Mouse (Mus musculus) limb, embryonic 11.5 days (tissue): Measurements from ENCODE around the gene Ppp5c. TPM values are rescaled to one million over a fixed set of nuclear protein-coding genes. Genes with fewer than 3 reads are reported as not detected.

Experiments
- ATAC-seq: fragments of 200-750 bp; cut with Nextera tagmentation; 2 replicates; pipeline ENCODE4 v1.8.0; 2017; ENCODE audit warnings: low read depth; ENCODE audit not compliant: insufficient number of reproducible peaks, low FRiP score, low TSS enrichment
- DNase-seq: peaks from one replicate; pipeline ENCODE4 v3.0.0-alpha.2; 2015; ENCODE audit warnings: low spot score
- H3K27ac ChIP-seq: fragments of 300-500 bp; sonication (generic); replicated peaks from 2 replicates; pipeline ENCODE4 v1.5.1; 2014; ENCODE audit warnings: low read depth, mild to moderate bottlenecking, low read length
- H3K27me3 ChIP-seq: fragments of 300-500 bp; sonication (generic); 2 replicates; pipeline ENCODE4 v1.6.1; 2014; ENCODE audit warnings: mild to moderate bottlenecking, low read length, mixed read lengths; ENCODE audit not compliant: control insufficient read depth, insufficient read depth
- H3K36me3 ChIP-seq: fragments of 300-500 bp; sonication (generic); 2 replicates; pipeline ENCODE4 v1.6.1; 2014; ENCODE audit warnings: mild to moderate bottlenecking, low read length, moderate library complexity, mixed read lengths; ENCODE audit not compliant: control insufficient read depth, insufficient read depth
- H3K4me1 ChIP-seq: fragments of 300-500 bp; sonication (generic); 2 replicates; pipeline ENCODE4 v1.6.1; 2014; ENCODE audit warnings: low read length, mixed read lengths; ENCODE audit not compliant: control insufficient read depth, insufficient read depth
- H3K4me2 ChIP-seq: fragments of 300-500 bp; sonication (generic); 2 replicates; pipeline ENCODE4 v1.6.1; 2014; ENCODE audit warnings: low read depth, mild to moderate bottlenecking, moderate library complexity; ENCODE audit not compliant: severe bottlenecking
- H3K4me3 ChIP-seq: fragments of 300-500 bp; sonication (generic); 2 replicates; pipeline ENCODE4 v1.5.1; 2014; ENCODE audit warnings: low read depth, low read length
- H3K9ac ChIP-seq: fragments of 300-500 bp; sonication (generic); 2 replicates; pipeline ENCODE4 v1.6.1; 2014; ENCODE audit warnings: mild to moderate bottlenecking, low read length
- H3K9me3 ChIP-seq: fragments of 300-500 bp; sonication (generic); 2 replicates; pipeline ENCODE4 v1.6.1; 2016; ENCODE audit warnings: low read length; ENCODE audit not compliant: control insufficient read depth
- WGBS: fragments of 180-500 bp; shearing (Covaris S2); extraction: QIAGEN DNeasy Blood & Tissue Kit; methylation state at CpG from one replicate; pipeline ENCODE4 v1.1.7; 2014; 5-methylcytosine and 5-hydroxymethylcytosine counted together
- polyA plus RNA-seq: library from polyadenylated mRNA; unstranded; fragments of >200 nt; fragmentation: Nextera tagmentation; extraction: Ambion mirVana; gene quantifications from 2 replicates; pipeline ENCODE4 v1.2.1, GENCODE M21; 2014

Gene Ppp5c
- polyA plus RNA-seq, 1 experiment from 2014 or later = 140 TPM

DNA sequence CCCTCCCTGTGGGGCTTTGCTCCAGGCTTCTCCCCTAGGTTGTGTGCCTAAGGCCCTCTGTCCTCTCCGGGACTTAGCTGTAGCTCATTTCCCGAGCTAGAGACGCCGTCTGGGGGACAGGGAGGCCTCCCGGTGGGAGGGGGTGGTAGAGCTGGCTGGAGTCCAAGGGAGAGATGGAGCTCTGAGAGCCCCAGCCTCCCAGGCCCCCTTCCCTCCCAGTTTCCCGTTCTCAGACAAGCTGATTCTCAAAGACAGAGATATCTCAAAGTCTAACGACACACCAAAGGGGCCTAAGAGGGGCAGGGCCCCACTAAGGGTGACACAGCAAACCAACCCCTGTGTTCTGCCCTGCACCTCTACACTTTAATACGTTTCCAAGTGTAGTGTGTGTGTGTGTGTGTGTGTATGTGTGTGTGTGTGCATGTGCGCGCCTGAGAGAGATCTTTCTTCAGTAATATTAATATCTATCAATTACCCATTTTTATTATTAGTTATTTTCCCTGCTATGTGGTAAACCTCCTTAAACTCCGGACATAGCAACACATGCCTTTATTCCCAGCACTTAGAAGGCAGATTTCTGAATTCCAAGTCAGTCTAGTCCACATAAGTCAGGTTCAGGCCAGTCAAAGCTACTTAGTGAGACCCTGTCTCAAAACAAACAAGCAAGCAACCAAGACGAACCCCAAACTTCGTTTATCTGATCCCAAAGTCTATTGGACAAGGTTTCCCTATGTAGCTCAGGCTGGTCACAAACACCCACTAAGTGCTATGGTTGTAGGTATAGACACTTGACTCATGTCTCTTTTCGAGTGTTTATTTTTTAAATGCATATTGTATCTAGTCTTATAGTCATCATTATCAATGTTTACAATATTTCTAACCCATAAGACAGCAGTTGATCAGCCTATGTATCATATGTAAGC lies 29.1 kb upstream of the Ppp5c start:
- H3K4me2 ChIP-seq = peak overlapping the region; percentile 82
- H3K4me1 ChIP-seq = peaks cover 39% of the 10 kb centered on the region
- no peaks in the 10 kb centered on the region for H3K27me3 ChIP-seq
- DNase-seq (peak; percentile 60), ATAC-seq (peak; percentile 3; the same call in 1 of the 2 replicates)
- peak overlapping the region; percentile 72 for H3K27ac ChIP-seq
- WGBS = 38% methylated on average over 14 of the region's 14 CpGs
- H3K9ac ChIP-seq = peak overlapping the region; percentile 57
- H3K36me3 ChIP-seq = no peaks in the 10 kb centered on the region
- H3K9me3 ChIP-seq = peaks cover 4% of the 10 kb centered on the region; the same call in 1 of the 2 replicates
- peak overlapping the region; percentile 41 for H3K4me3 ChIP-seq

- Histone ChIP-seq H3K4me2 (peak overlapping the region; percentile 82), H3K4me3 (peak overlapping the region; percentile 41), H3K27me3 (no peaks in the 10 kb centered on the region), H3K9me3 (peaks cover 4% of the 10 kb centered on the region; the same call in 1 of the 2 replicates), H3K4me1 (peaks cover 36% of the 10 kb centered on the region), H3K9ac (peak overlapping the region; percentile 57), H3K27ac (peak overlapping the region; percentile 72), H3K36me3 (no peaks in the 10 kb centered on the region)
- ATAC-seq (peak; percentile 71), DNase-seq (peak; percentile 86)
- WGBS = 1% methylated on average over 42 of the region's 42 CpGs
Measured at GRCm38 (mm10) chr7:17056081-17056581, 28.4 kb upstream of the Ppp5c start.

DNA sequence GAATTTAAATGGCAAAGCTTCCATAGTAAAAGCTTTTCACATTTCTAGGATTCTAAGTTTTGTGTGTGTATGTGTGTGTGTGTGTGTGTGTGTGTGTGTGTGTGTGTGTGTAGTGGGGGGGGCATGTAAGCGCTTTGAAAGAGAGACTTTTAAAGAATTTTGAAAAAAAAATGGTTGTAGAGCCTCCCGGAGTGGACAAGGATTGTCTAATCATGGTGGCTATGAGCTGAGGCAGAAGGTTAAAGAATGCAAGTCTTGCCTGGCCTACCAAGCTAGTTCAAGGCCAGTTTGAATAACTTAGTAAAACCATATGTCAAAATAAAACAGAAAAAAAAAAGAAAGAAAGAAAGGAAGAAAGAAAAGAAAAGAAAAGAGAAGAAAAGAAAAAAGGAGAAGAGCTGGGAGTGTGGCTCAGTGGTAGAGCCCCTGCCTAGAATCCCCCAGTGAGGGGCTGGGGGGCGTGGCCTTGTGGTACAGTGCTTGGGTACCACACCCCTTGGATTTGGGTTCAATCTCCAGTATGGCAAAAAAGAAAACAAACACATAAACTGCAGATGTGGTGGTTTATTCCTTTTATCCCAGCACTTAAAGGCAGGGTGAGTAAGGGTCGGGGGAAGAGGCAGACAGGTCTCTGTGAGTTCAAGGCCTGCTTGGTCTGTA lies 27.7 kb upstream of the Ppp5c start:
- H3K9ac ChIP-seq = no peak overlapping the region
- H3K4me3 ChIP-seq = peak overlapping the region; percentile 41; the same call in 1 of the 2 replicates
- ATAC-seq (peak; percentile 7; the same call in 1 of the 2 replicates), DNase-seq (no peak)
- H3K9me3 ChIP-seq = peaks cover 4% of the 10 kb centered on the region; the same call in 1 of the 2 replicates
- peaks cover 33% of the 10 kb centered on the region for H3K4me1 ChIP-seq
- peak overlapping the region; percentile 82 for H3K4me2 ChIP-seq
- no peaks in the 10 kb centered on the region for H3K36me3 ChIP-seq
- WGBS = 90% methylated on average over 4 of the region's 4 CpGs
- H3K27ac ChIP-seq = no peak overlapping the region
- no peaks in the 10 kb centered on the region for H3K27me3 ChIP-seq

DNA sequence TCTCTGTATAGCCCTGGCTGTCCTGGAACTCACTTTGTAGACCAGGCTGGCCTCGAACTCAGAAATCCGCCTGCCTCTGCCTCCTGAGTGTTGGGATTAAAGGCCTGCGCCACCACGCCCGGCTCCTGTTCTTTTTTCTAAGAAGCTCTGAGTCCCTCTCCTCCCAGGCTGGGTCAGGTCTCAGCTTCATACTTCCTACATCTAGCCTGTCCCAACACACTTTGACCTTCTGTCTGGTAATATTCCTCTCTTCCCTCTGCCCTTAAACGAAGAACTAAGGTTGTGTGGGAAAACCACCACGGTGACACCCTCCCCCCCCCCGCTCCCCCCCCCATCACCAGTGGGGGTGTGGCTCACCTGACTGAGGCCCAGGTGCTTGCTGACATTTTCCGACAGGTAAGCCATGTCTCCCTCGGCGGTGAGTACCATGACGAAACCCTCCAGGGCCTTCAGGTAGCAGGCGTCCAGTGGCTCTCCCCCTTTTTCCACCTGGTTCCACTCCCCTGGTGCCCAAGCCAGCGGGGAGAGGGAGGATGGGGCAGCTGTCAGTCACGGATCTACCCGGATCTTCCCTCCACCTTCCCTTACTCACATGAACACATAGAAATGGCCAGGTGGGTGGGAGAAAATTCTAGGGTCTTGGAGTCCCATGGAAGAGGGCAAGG lies 26.7 kb upstream of the Ppp5c start:
- Histone ChIP-seq H3K4me1 (peaks cover 28% of the 10 kb centered on the region), H3K9me3 (peaks cover 4% of the 10 kb centered on the region; the same call in 1 of the 2 replicates), H3K4me3 (no peak overlapping the region), H3K9ac (no peak overlapping the region), H3K27ac (no peak overlapping the region), H3K36me3 (no peaks in the 10 kb centered on the region), H3K4me2 (no peak overlapping the region), H3K27me3 (no peaks in the 10 kb centered on the region)
- WGBS = 92% methylated on average over 15 of the region's 16 CpGs
- ATAC-seq (no peak), DNase-seq (no peak)

- no peak overlapping the region for H3K4me3 ChIP-seq
- H3K36me3 ChIP-seq = no peaks in the 10 kb centered on the region
- 7% methylated on average over 15 of the region's 17 CpGs for WGBS
- H3K27me3 ChIP-seq = no peaks in the 10 kb centered on the region
- ATAC-seq (peak; percentile 57; the same call in 1 of the 2 replicates), DNase-seq (peak; percentile 87)
- H3K9ac ChIP-seq = no peak overlapping the region
- H3K4me2 ChIP-seq = no peak overlapping the region
- H3K4me1 ChIP-seq = peaks cover 4% of the 10 kb centered on the region; the same call in 1 of the 2 replicates
- no peak overlapping the region for H3K27ac ChIP-seq
- H3K9me3 ChIP-seq = peaks cover 4% of the 10 kb centered on the region; the same call in 1 of the 2 replicates
Measured at GRCm38 (mm10) chr7:17050933-17051594, 23.3 kb upstream of the Ppp5c start.

DNA sequence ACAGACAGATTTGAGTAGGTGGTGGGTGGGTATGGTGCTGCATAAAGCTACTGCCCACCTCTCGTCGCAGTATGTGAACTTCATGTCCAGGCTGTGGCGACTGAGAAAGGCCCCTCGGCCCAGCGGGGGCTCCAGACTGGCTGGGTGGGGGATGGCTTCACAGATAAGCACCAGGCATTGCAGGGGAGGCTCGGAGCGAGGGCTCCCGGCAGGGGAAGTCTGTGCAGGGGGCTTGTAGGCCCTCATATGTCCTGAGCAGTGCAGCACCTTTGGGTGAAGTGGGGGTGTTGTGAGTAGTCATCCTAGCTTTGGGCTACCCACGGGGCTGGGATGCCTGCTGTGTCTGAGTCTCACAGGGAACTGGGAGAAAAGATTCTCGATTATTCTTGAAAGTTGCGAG lies 22.8 kb upstream of the Ppp5c start:
- ATAC-seq (no peak), DNase-seq (no peak)
- no peak overlapping the region for H3K27ac ChIP-seq

DNA sequence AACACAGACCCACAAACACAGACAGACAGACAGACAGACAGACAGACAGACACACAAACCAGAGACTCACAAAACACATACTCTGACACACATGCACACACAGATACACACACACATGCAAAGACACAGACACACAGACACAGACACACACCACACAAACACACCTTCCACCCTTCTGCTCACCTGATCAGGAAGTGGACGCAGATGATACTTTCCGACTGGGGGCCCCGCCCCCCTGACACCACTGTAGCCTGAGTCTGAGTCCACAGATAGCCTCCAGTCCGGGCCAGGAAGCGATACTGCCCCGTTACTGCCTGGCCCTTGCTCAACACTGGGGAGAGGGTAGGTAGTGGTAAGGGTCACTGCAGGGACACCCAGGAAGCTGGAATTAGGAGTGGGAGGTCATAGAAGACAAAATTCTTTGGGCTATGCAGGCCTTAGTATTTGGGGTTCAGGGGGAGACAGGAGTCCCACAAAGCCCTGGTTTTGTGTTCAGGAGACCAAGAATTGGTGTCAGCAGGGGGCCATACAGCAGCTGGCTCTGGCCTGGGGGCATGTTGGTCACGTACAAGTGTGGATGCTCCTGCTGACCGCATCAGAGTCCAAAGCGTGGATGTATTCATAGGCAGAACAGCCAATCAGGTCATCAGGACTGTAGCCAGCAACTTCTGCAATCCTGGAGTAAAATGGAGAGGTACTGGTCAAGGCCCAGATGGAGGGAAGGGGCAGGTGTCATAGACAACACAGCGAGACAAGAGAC lies 20.9 kb upstream of the Ppp5c start:
- Histone ChIP-seq H3K4me1 (no peaks in the 10 kb centered on the region), H3K9me3 (peaks cover 3% of the 10 kb centered on the region; the same call in 1 of the 2 replicates), H3K27ac (no peak overlapping the region), H3K36me3 (peaks cover 5% of the 10 kb centered on the region), H3K4me3 (no peak overlapping the region), H3K9ac (no peak overlapping the region), H3K4me2 (no peak overlapping the region), H3K27me3 (no peaks in the 10 kb centered on the region)
- WGBS = 90% methylated on average over 10 of the region's 10 CpGs
- DNase-seq (no peak), ATAC-seq (no peak)

More for the DNA sequence above, 22.8 kb upstream of the Ppp5c start:
- Histone ChIP-seq H3K4me3 (no peak overlapping the region), H3K4me1 (no peaks in the 10 kb centered on the region), H3K27me3 (no peaks in the 10 kb centered on the region), H3K4me2 (no peak overlapping the region), H3K9ac (no peak overlapping the region), H3K36me3 (no peaks in the 10 kb centered on the region), H3K9me3 (peaks cover 4% of the 10 kb centered on the region; the same call in 1 of the 2 replicates)
- 61% methylated on average over 11 of the region's 11 CpGs for WGBS
